Mouse (Mus musculus) lung, postnatal 10 days (tissue): ENCODE measurements around the gene Chst11.

Source experiments
- DNase-seq: peaks from one replicate; pipeline ENCODE4 v3.0.0; 2021

Chst11 gene

DNA sequence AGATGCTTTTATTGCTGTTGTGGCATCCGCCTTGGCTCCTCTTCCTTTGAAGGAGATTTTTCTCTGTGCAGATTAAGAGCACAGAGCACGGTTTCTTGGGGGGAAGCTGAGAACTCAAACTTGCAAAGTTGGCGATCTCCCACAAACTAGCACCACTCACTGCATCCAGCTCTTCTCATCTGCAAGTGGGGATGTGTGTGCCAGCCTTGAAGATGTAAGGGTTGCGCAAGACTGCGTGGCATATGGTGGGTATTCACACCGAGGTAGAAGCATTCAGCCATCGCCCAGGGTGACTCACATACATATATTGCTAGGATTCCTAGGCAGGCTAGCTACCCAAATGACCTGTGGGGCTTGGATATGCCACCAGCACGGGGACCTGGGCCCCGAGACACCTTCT is 52.9 kb downstream of the Chst11 start:
- no peak for DNase-seq

DNA sequence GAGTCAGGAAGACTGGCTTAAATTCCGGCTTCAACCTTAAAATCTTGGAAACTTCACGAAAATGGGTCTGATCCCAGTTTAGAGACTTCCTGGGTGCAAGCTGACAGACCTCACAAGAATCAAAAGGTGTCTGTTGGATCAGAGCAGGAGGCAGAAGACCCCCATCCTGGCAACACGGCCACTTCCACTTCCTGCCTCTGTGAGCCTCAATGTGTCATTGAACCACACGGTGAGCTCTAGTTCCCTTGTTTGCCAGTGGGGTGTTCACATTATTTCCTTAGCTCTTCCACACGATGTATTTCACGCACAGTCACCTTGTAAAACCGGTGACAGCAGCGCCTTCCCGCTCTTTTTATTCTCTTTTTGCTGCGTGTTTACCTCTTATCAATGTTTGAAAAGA is 54.1 kb downstream of the Chst11 start:
- DNase-seq: no peak

- no peak for DNase-seq
Observed at GRCm38 (mm10) chr10:83041875-83042274, 56.6 kb downstream of the Chst11 start.

DNA sequence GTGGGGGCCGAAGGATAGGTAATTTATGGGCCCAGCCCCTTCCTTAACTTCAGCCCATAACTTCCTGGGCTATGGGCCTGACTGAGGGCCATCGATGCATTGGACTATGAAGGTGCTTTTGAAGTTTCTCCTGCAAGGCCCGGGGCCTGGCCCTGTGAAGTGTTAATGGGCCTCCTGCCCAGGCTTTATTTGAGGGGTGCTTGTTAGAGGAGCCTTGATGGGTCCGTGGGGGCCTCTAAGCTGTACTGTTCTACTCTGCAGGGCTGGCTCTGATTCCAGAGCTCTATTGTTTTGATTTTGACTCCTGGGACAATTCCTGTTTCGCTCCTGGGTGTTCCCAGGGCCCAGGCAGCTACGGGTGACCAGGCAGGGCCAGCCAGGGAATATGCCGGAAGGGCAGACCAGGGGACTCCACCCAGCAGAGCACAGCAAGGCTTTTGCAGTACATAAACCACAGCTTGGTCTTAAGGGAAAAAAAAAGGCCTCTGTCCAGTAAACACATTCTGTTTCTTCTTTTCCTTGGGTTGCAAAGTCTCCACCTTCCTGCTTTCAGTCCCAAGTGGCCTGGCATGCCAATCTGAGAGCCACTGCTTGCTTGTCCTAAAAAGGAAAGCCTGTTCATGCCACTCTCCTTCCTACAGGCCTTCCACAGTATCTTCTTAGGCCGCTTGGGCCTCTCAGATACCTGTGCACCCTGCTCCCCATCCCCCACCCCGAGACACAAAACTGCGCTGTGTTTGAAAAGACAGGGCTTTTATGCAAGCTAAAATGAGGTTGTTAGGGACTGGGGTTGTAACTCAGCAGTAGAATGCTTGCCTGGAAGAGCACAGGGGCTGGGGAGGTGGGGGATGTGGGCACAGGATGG is 57.5 kb downstream of the Chst11 start:
- peak; percentile 73 for DNase-seq

- DNase-seq: peak; percentile 18
Observed at GRCm38 (mm10) chr10:83043478-83044259, 58.4 kb downstream of the Chst11 start.

DNA sequence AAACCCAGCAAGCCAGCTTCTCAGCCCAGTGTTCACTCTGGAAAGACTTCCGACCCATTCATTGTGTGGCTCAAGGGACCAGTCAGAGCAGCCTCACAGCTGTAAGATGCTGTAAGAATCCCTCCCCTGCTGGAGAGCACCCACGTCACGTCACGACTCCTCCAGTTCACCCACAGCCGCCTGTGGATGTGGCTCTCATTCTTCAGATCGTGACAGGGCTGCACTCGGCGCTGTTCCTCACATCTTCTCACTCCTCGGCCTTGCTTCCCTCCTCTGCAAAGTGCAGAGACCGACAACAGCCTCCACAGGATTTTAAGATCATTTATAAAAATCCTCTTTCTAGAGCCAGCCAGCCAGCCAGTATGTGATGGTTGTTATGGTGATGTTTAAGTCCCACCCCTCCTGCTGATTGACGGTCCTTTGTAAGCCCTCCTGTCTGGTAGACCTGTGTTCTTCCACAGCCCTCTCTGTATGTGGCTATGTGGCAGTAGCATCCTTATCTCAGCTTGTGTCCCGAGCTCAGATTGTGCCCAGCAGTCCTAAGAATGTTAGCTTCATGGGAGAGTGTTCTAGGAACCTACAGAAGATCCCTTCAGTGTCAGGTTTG is 64.0 kb downstream of the Chst11 start:
- no peak for DNase-seq

GRCm38 (mm10) chr10:83053886-83054550 is 68.7 kb downstream of the Chst11 start:
- no peak for DNase-seq

GRCm38 (mm10) chr10:83056291-83056690 is 71.0 kb downstream of the Chst11 start:
- DNase-seq: no peak

GRCm38 (mm10) chr10:83056866-83057265 is 71.6 kb downstream of the Chst11 start:
- no peak for DNase-seq

GRCm38 (mm10) chr10:83060066-83060782 is 74.9 kb downstream of the Chst11 start:
- DNase-seq: no peak

- peak; percentile 10 for DNase-seq
Observed at GRCm38 (mm10) chr10:83062315-83062714, 77.0 kb downstream of the Chst11 start.

DNA sequence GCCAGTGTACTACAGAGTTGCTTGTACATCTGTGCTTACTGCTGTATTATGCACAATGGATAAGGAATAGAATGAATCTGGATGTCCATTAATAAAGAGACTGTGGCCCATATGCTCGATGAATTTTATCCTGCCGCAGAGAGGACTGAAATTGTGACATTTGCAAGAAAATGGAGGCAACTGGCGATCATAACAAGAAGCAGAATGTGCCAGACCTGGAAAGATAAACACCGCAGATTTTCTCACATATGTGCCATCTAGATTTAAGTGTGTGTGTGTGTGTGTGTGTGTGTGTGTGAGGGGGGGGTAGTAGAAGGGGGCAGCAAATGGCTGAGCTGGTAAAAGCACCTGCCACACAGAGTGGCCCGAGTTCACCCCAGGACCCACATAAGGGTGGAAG is 79.5 kb downstream of the Chst11 start:
- no peak for DNase-seq

GRCm38 (mm10) chr10:83066159-83066558 is 80.9 kb downstream of the Chst11 start:
- DNase-seq: no peak

GRCm38 (mm10) chr10:83067305-83067704 is 82.0 kb downstream of the Chst11 start:
- DNase-seq: no peak

- DNase-seq: no peak
Observed at GRCm38 (mm10) chr10:83068466-83068865, 83.2 kb downstream of the Chst11 start.

GRCm38 (mm10) chr10:83069791-83070190 is 84.5 kb downstream of the Chst11 start:
- DNase-seq: no peak

GRCm38 (mm10) chr10:83071785-83072580 is 86.7 kb downstream of the Chst11 start:
- no peak for DNase-seq

- DNase-seq: peak; percentile 41
Observed at GRCm38 (mm10) chr10:83073119-83073518, 87.8 kb downstream of the Chst11 start.

- no peak for DNase-seq
Observed at GRCm38 (mm10) chr10:83076816-83077215, 91.5 kb downstream of the Chst11 start.

DNA sequence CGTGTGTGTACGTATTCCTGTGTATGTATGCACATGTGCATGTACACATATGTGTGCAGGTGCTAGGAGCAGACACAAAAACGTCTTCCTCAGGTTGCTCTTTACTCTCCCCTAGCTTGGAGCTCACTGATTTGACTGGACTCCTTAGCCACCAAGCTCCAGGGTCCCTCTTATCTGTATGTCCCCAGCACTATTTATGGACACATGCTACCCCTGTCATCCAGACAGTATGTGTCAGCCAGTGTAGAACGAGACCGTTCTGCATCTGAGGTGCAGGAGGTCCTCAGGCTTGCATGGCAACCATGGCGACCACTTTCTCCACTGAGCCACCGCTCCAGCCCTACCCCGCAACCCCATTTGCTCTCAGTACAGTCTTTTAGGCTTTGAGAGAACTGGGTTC is 93.4 kb downstream of the Chst11 start:
- DNase-seq: no peak

GRCm38 (mm10) chr10:83079755-83080154 is 94.5 kb downstream of the Chst11 start:
- DNase-seq: no peak
